Mouse (Mus musculus) liver, embryonic 14.5 days (tissue): ENCODE results near the gene Zfp989. TPM values are rescaled to one million over a fixed set of nuclear protein-coding genes. Genes with fewer than 3 reads are reported as not detected.
"Not testable (repeated sequence)": the region's sequence is repeated elsewhere in the genome, so short reads cannot be mapped to it uniquely, and the experiment has no call there.

Source experiments
- ATAC-seq: fragments of 200-750 bp; cut with Nextera tagmentation; 2 replicates; pipeline ENCODE4 v1.8.0; 2017; ENCODE audit warnings: moderate number of reproducible peaks, mild to moderate bottlenecking, moderate library complexity; ENCODE audit not compliant: insufficient read depth
- DNase-seq, 3 experiments: peaks; one replicate each; pipeline ENCODE4 v3.0.0-alpha.2; 2012 to 2013; ENCODE audit warnings: low read depth in 3 of 3, low spot score in 3 of 3
- H3K27ac ChIP-seq: fragments of 300-500 bp; sonication (generic); 2 replicates; pipeline ENCODE4 v1.5.1; 2014; ENCODE audit warnings: moderate library complexity, mild to moderate bottlenecking, control low read depth, inconsistent platforms
- H3K27me3 ChIP-seq: fragments of 300-500 bp; sonication (generic); 2 replicates; pipeline ENCODE4 v1.6.1; 2014; ENCODE audit warnings: mild to moderate bottlenecking, low read length, moderate library complexity; ENCODE audit not compliant: control insufficient read depth, insufficient read depth
- H3K36me3 ChIP-seq: fragments of 300-500 bp; sonication (generic); replicated peaks from 2 replicates; pipeline ENCODE4 v1.6.1; 2014; ENCODE audit warnings: low read depth; ENCODE audit not compliant: control insufficient read depth, insufficient read depth
- H3K4me1 ChIP-seq, 2 experiments: fragments of 200-500 bp in 1 of 2; fragments of 300-500 bp in 1 of 2; sonication (generic) in 1 of 2; replicated peaks; 2 replicates each; pipeline ENCODE4 v1.6.1; 2012 to 2014; ENCODE audit warnings: antibody characterized with exemption in 1 of 2, inconsistent platforms in 1 of 2, low read length in 1 of 2; ENCODE audit not compliant: control insufficient read depth in 2 of 2, insufficient read depth in 2 of 2
- H3K4me2 ChIP-seq: fragments of 300-500 bp; sonication (generic); 2 replicates; pipeline ENCODE4 v1.6.1; 2014; ENCODE audit warnings: low read depth, mild to moderate bottlenecking, control low read depth, moderate library complexity
- H3K4me3 ChIP-seq, 2 experiments: fragments of 200-500 bp in 1 of 2; fragments of 300-500 bp in 1 of 2; sonication (generic) in 1 of 2; 2 replicates each; pipeline ENCODE4 v1.5.1; 2012 to 2014; ENCODE audit warnings: low read depth in 2 of 2, low read length in 2 of 2, mild to moderate bottlenecking in 2 of 2, control low read depth in 1 of 2, inconsistent platforms in 1 of 2, moderate library complexity in 1 of 2; ENCODE audit not compliant: insufficient read depth in 1 of 2
- H3K9ac ChIP-seq: fragments of 300-500 bp; sonication (generic); replicated peaks from 2 replicates; pipeline ENCODE4 v1.6.1; 2014; ENCODE audit warnings: mild to moderate bottlenecking, control low read depth, moderate library complexity
- H3K9me3 ChIP-seq: fragments of 300-500 bp; sonication (generic); 2 replicates; pipeline ENCODE4 v1.6.1; 2016; ENCODE audit warnings: low read length, mixed read lengths; ENCODE audit not compliant: control insufficient read depth
- CTCF ChIP-seq: IDR thresholded peaks from 2 replicates; pipeline ENCODE4 v1.5.1; 2016; ENCODE audit warnings: antibody characterized with exemption, low read depth, control low read depth
- EP300 ChIP-seq: IDR thresholded peaks from 2 replicates; pipeline ENCODE4 v1.6.1; 2016; ENCODE audit warnings: antibody characterized with exemption, low read depth
- WGBS: fragments of 180-500 bp; shearing (Covaris S2); extraction: QIAGEN DNeasy Blood & Tissue Kit; methylation state at CpG from one replicate; pipeline ENCODE4 v1.1.7; 2014; ENCODE audit not compliant: insufficient replicate concordance; 5-methylcytosine and 5-hydroxymethylcytosine counted together
- polyA plus RNA-seq, 2 experiments: library from polyadenylated mRNA; depleted of rRNA in 1 of 2; stranded (reverse) in 1 of 2; unstranded in 1 of 2; fragments of >200 nt; fragmentation: Nextera tagmentation in 1 of 2; extraction: Ambion mirVana in 1 of 2; gene quantifications; 2 replicates each; pipeline versions ENCODE4 v1.2.1 to v1.2.3; 2012 to 2014

Gene Zfp989
- polyA plus RNA-seq (2012; rRNA removed) (0.02 TPM in 1 of 2 replicates, not detected in the other), polyA plus RNA-seq (2014; fragmentation: Nextera tagmentation; extraction: Ambion mirVana) (0.05 TPM in 1 of 2 replicates, not detected in the other)

- not testable (repeated sequence) for H3K27me3 ChIP-seq, H3K4me1 ChIP-seq, H3K9ac ChIP-seq, H3K36me3 ChIP-seq, H3K4me2 ChIP-seq, H3K27ac ChIP-seq, H3K4me3 ChIP-seq, DNase-seq, ATAC-seq, H3K9me3 ChIP-seq
- 50% methylated on average over 4 of the region's 5 CpGs for WGBS
These were observed at the start of gene Zfp989 for GRCm38 (mm10) chr4:146971757-146972156. Zfp989 (plus strand) TSS chr4:146971976.

DNA sequence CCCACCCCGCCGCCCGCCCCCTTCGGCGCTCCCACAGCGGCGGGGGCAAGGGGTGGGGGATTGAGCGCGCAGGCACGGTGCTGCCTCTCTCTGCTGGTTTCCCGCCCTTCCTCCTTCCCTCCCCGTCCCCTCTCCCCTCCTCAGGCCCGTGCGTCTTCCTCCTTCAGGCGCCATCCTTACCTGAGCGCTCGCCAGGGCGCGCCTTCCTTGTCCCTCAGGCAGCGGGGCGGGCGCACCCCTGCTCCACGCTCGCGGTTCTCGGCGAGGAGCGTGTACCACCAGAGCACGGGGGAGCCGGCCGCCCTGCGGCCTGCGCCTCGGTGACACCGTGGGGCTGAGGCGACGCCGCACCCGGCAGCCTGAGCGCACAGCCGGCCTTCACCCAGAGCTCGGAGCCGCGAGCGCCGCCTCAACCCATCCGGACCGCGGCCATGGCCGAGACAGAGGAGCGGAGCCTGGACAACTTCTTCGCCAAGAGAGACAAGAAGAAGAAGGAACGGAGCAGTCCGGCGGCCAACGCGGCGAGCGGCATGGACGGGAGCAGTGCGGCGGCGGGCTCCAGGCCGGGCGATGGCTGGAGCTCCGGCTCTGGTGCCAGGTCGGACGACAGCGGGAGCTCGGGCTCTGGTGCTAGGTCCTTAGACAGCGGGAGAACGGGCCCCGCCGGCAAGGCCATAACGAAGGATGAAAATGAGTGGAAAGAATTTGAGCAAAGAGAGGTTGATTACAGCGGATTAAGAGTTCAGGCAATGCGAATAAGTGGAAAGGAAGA, 39.3 kb upstream of the Zfp989 start:
- H3K27ac ChIP-seq, result no peak overlapping the region
- TF ChIP-seq EP300 (no peak), CTCF (no peak)
- DNase-seq, result no peak
- no peaks in the 10 kb centered on the region for H3K4me1 ChIP-seq
- peak overlapping the region; percentile 11; the same call in 1 of the 2 replicates for H3K4me2 ChIP-seq
- no peak overlapping the region for H3K4me3 ChIP-seq
- H3K27me3 ChIP-seq, result no peaks in the 10 kb centered on the region; the same call in 1 of the 2 replicates
- ATAC-seq, result peak; percentile 15; the same call in 1 of the 2 replicates
- no peak overlapping the region for H3K9ac ChIP-seq
- 9% methylated on average over 77 of the region's 77 CpGs for WGBS
- peaks cover 5% of the 10 kb centered on the region for H3K9me3 ChIP-seq
- no peaks in the 10 kb centered on the region for H3K36me3 ChIP-seq

DNA sequence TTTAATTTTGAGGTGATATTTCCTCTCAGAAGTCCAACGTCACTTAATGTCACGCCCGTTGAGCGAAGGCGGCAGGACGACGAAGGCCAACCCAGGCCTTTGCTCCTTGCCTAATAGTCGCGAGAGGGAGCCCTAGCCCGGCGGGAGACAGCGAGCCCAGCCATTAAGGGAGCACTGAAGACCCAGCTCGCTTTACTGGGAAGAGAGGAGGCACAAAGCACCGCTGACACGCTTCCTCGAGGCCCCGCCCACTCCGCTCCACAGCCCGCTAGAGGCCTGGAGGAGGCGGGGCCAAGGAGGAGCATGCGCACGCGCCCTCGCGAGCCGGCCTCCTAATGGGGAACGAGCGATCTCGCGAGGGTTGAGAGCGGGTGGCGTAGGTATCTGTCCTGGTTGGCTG, 30.1 kb upstream of the Zfp989 start:
- DNase-seq, ATAC-seq, H3K9ac ChIP-seq, H3K4me1 ChIP-seq, H3K9me3 ChIP-seq, H3K4me2 ChIP-seq, H3K27ac ChIP-seq, H3K4me3 ChIP-seq, H3K36me3 ChIP-seq, H3K27me3 ChIP-seq: not testable (repeated sequence)
- 49% methylated on average over 32 of the region's 32 CpGs for WGBS

GRCm38 (mm10) chr4:146976581-146976980, 4.8 kb downstream of the Zfp989 start:
- not testable (repeated sequence) for H3K9me3 ChIP-seq

GRCm38 (mm10) chr4:147018400-147018799, 46.6 kb downstream of the Zfp989 start:
- not testable (repeated sequence) for H3K9me3 ChIP-seq, ATAC-seq, DNase-seq, H3K4me1 ChIP-seq, H3K4me2 ChIP-seq, H3K27ac ChIP-seq, H3K27me3 ChIP-seq, H3K36me3 ChIP-seq, H3K9ac ChIP-seq, H3K4me3 ChIP-seq
- no CpG with 5 or more reads among the region's 1 CpGs for WGBS

More at GRCm38 (mm10) chr4:146976581-146976980, 4.8 kb downstream of the Zfp989 start:
- H3K4me3 ChIP-seq, H3K4me1 ChIP-seq, H3K27me3 ChIP-seq, ATAC-seq, H3K4me2 ChIP-seq, H3K27ac ChIP-seq, H3K36me3 ChIP-seq, DNase-seq, H3K9ac ChIP-seq: not testable (repeated sequence)
- 11% methylated on average over 2 of the region's 2 CpGs for WGBS

- ATAC-seq, DNase-seq, H3K36me3 ChIP-seq, H3K27ac ChIP-seq, H3K4me2 ChIP-seq, H3K9ac ChIP-seq, H3K4me1 ChIP-seq, H3K27me3 ChIP-seq, H3K4me3 ChIP-seq, H3K9me3 ChIP-seq: not testable (repeated sequence)
- WGBS, result no CpG with 5 or more reads among the region's 6 CpGs
These were observed 49.8 kb downstream of the Zfp989 start, which contains the start of gene Rex2 for GRCm38 (mm10) chr4:147021550-147021949. Rex2 (plus strand) TSS chr4:147021850.

DNA sequence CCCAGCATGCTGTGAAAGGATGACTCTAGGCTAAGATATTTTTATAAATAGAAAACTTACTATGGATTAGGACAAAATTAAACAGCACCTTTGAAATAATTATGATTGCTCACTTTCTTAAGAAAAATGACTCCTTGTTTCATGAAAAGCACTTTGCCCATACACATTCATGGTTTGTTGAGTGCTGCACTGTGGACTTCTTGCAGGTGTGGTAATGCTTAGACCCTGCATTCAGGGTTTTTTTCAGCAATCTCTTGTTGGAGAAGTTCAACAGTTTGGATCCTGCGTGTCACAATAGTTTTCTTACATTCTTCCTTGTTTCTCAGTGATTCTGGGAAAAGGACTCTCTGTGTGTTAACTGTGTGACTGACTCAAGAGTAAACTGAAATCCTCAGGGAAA, 54.6 kb downstream of the Zfp989 start:
- not testable (repeated sequence) for DNase-seq, ATAC-seq, H3K4me3 ChIP-seq, H3K4me1 ChIP-seq, H3K27ac ChIP-seq, H3K9ac ChIP-seq, H3K4me2 ChIP-seq, H3K36me3 ChIP-seq, H3K9me3 ChIP-seq, H3K27me3 ChIP-seq
- 39% methylated on average over 1 of the region's 1 CpGs for WGBS
